Mouse (Mus musculus) kidney, postnatal 10 days (tissue): ENCODE measurements at regions not wholly inside any gene's neighbourhood (a gene's known extent, or its start where the extent isn't known, plus 50 kb on each side); places are given as distances from the start of the nearest gene placed in this dataset.

Experiments used
- DNase-seq: peaks from one replicate; pipeline ENCODE4 v3.0.0; 2021; ENCODE audit warnings: mixed read lengths

DNA sequence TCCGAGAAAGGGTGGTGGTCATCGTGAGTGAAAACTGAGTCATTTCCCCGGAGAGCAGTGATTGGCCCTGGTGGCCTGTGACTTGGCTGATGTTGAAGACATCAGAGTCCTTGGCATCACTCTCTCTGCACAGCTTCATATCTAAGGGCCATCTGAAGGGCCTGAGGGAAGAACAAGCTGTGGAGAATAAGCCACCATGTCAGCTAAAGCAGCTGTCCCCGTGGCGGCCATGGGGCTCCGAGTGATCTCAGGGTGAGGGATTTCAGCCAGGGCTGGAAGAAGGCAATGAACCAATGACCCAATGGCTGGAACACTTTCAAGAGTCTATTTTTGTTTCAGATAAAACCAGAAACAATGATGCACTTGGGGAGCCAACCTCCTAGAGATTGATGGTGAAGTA, 62.2 kb downstream of the Ttc32 start:
- peak; percentile 53 for DNase-seq

GRCm38 (mm10) chr12:9095061-9095460, 65.3 kb downstream of the Ttc32 start:
- no peak for DNase-seq

DNA sequence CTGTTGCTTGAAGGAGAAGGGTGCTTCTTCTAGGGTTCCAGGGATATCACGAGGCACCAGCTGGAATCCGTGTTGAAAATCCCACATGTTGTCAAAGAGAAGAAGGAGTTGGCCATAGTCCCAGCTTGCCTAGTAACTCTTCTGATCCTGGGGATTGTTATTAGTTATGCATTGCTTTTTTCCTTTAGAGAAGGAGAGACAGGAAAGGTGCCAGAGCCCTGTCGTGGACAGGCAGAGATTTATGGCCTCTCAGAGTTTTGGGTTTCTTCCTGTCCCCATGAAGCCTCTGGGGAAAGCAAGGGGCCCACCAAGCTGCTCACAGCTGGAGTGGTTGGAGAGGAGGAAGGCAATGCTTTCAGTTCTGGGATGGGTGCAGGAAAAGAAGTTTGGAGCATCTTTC, 76.6 kb downstream of the Ttc32 start:
- peak; percentile 71 for DNase-seq

GRCm38 (mm10) chr12:9109806-9110205, 80.0 kb downstream of the Ttc32 start:
- peak; percentile 28 for DNase-seq

- DNase-seq = no peak
Observed at GRCm38 (mm10) chr12:9112161-9112674, 82.4 kb downstream of the Ttc32 start.

DNA sequence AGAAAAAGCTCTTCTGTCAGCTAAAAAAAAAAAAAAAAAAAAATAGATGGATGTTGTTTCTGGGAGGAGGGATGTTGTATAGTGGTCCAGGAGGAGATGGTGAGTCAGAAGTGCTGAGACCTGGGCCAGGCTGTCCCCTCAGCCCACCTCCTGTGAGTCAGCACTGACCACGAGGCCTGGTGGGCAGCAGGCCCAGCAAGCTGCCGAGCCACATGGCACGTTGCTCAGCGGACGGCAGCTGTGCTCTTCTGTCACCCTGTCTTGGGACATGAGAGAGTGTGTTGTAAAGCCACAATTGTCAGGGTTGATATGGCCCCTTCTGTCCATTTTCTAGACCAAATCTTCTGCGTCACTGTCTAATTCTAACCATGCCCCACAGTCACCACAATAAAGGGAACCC, 83.9 kb downstream of the Ttc32 start:
- DNase-seq = no peak

- no peak for DNase-seq
Observed at GRCm38 (mm10) chr12:9114061-9114460, 84.3 kb downstream of the Ttc32 start.

GRCm38 (mm10) chr12:9118576-9118975, 88.8 kb downstream of the Ttc32 start:
- DNase-seq = no peak

- no peak for DNase-seq
Observed at GRCm38 (mm10) chr12:9127931-9128550, 98.2 kb downstream of the Ttc32 start.

DNA sequence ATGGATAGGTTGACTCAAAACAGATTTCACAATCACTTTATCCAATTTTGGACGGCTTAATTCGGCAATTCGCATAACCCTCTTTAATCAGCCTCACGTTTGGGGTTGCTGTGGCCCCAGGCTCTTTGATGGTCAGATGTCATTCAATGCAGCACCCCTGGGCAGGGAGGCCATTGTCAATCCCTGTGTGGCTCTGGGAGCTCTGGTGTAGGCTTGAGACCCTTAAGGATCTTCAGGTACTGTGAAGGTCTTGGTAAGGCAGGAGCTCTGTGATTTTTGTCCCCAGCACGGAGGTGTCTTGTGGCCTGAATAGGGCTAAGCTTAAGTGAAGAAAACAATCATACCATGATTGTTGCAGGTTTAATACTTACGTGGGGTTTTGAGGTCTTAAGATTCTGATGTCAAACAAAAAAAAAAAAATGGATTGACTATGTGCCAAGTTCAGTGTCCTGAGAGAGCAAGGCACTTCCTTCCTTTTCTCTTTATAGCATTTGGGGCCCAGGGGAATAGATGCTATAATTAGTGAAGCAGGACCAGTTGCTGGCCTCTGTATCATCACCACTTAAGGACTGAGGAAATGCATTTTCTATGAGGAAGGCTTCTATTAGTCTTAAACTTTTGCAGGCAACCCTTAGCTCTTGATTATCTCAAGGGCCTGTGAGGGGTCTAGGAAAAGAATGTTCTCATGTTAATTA, 98.9 kb downstream of the Ttc32 start:
- DNase-seq = no peak

- DNase-seq = no peak
Observed at GRCm38 (mm10) chr12:9132621-9133020, 102.8 kb downstream of the Ttc32 start.

DNA sequence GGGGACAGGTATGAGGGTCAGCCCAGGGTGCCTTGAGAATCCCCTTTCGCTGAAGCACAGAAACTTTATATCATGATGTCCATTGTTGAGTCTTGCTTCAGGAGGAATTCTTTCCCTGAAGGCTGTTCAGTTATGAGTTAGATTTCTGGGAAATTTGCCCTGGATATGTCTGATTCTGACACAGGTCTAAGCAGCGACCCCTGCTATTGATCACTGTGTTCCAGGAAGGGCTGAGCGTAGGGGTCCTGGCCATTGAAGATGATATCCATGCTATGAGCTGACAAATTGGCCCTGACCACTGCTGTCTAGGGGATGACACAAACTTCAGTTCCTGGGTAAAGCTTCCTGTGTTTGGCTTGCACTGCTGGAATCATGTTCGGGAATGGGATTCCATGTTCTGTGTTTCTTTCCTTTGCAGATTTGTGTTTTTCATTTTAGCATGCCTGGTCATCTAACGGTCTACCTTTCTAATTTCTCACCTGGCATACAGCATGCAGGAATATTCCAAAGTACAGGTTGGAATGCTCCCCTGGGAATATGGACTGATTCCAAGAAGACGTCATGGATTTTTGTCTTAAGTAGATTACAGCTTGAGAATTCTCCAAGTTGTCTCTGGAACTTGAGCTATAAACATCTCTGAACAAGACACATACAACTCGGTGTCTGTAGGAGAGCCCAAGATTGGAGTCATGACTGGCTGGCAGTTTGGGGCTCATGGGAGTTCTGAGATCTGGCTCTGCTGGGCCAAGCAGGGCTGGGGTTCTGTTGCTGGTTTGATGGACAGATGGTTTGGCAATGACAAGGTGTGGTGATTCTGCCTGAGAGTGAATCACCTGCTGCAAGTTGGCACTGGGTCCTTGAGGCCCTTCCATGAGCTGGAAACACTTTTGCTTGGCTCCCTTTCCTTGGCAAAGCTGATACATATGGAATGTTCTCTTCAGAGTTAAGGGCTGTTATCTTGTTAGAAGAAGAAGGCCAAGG, 104.4 kb downstream of the Ttc32 start:
- no peak for DNase-seq

- DNase-seq = no peak
Observed at GRCm38 (mm10) chr12:9151001-9151400, 121.2 kb downstream of the Ttc32 start.

- DNase-seq = no peak
Observed at GRCm38 (mm10) chr12:9151426-9151825, 121.6 kb downstream of the Ttc32 start.

- no peak for DNase-seq
Observed at GRCm38 (mm10) chr12:9154491-9154890, 124.7 kb downstream of the Ttc32 start.

DNA sequence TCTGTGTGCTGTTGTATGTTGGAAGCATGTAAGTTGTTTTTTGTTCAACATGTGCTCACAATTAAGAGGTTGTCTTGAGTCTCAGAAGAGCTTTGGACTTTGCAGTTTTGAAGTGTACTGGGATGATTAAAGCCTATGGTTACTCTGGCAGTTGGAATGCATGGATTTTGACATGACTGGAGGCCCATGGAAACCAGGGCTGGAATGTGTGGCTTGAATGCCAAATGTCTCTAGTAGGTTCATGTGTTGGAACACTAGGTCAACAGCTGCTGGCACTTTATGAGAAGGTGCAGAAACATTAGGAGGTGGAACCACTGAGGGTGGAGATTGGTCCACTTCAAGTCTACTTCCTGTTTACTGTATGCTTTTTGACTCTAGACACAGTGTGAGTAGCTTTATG, 127.0 kb downstream of the Ttc32 start:
- no peak for DNase-seq

DNA sequence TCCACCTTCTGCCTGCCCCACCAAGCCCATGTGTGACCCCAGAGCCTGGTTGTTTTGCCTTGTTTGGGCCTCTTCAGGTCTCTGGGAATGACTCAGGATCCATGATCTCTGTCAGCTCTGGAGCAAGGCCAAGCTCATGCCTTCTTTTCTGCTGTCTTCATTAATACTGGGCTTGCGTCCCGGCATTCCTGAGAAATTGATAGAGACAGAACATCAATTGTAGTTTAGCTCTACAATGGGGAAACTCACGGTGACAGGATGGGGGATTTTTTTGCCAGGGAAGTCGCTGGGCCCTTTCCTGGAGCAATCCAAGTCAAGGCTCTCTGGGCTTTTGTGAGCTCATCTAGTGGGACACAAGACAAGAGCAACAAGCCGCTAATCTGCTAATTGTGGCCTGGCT, 129.0 kb downstream of the Ttc32 start:
- DNase-seq = no peak

GRCm38 (mm10) chr12:9165367-9165940, 135.7 kb downstream of the Ttc32 start:
- DNase-seq = no peak

DNA sequence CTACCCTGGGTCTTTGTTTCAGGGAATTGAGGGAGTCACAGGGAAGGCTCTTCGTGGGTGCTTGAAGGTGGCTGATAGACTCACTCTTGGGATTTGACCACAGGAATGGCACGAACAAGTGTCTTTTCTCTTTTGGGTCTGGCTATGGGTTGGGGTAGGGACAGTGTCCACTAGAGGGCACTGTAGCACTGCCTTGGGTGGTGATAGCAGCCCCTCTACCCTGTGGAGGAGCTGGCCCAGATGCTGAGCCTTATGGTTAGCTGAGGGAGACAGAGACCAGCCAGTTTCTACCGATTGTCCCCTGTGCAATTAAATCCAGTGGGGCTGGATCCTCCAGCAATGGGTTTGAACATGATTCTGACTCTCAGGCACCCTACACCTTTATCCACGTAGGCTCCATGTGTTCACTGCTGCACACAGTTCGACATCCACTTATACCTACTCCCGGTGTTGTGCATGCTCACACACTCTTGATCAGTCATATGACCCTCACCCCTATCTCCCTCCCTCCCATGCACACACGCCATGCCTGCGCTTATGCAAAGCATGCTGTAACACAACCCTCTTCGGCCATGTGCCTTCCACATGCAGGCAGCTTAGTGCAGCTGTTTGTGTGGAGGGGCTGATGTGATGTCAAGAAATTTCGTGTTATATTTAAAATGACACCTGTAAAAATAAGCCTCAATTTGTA, 136.6 kb downstream of the Ttc32 start:
- peak; percentile 78 for DNase-seq

DNA sequence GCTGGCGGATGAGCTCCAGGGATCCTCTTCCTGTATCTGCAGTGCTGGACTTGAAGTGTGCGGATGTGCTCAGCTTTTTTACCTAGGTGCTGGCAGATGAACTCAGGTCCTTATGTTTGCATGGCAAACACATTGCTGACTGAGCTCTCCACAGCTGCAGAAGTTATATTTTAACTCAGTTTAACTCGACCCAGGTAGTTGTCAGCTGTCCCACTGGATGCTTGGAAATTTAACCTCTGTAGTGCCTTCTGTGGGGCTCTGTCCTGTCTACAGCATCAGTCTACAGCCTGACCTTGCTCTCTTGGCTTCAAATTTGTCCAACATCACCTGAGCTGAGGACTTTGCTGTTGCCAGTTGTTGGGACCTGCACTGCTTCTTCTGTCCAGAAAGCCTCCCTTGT, 139.2 kb downstream of the Ttc32 start:
- DNase-seq = no peak

GRCm38 (mm10) chr12:9173680-9174079, 143.9 kb downstream of the Ttc32 start:
- DNase-seq = no peak

- DNase-seq = peak; percentile 13
Observed at GRCm38 (mm10) chr12:9174327-9174726, 144.5 kb downstream of the Ttc32 start.
